Mouse (Mus musculus) liver, postnatal 0 days (tissue): ENCODE measurements around the gene Fam133b. TPM values are rescaled to one million over a fixed set of nuclear protein-coding genes. Genes with fewer than 3 reads are reported as not detected.
"Not testable (repeated sequence)": the region's sequence is repeated elsewhere in the genome, so short reads cannot be mapped to it uniquely, and the experiment has no call there.

ENCODE experiments used
- ATAC-seq: fragments of 200-750 bp; cut with Nextera tagmentation; 2 replicates; pipeline ENCODE4 v1.8.0; 2017; ENCODE audit warnings: mild to moderate bottlenecking, moderate library complexity
- DNase-seq: peaks from one replicate; pipeline ENCODE4 v3.0.0-alpha.2; 2016
- H3K27ac ChIP-seq: fragments of 300-500 bp; sonication (generic); 2 replicates; pipeline ENCODE4 v1.5.1; 2014; ENCODE audit warnings: antibody characterized with exemption, moderate library complexity, mild to moderate bottlenecking, low read depth
- H3K27me3 ChIP-seq: fragments of 300-500 bp; sonication (generic); 2 replicates; pipeline ENCODE4 v1.6.1; 2014; ENCODE audit warnings: low read length, control low read depth, mixed read lengths; ENCODE audit not compliant: insufficient read depth
- H3K36me3 ChIP-seq: fragments of 300-500 bp; sonication (generic); replicated peaks from 2 replicates; pipeline ENCODE4 v1.6.1; 2014; ENCODE audit warnings: mild to moderate bottlenecking, control low read depth, low read length, moderate library complexity, mixed read lengths; ENCODE audit not compliant: insufficient read depth
- H3K4me1 ChIP-seq: fragments of 300-500 bp; sonication (generic); 2 replicates; pipeline ENCODE4 v1.6.1; 2014; ENCODE audit warnings: antibody characterized with exemption, mild to moderate bottlenecking, control low read depth; ENCODE audit not compliant: insufficient read depth
- H3K4me2 ChIP-seq: fragments of 300-500 bp; sonication (generic); 2 replicates; pipeline ENCODE4 v1.6.1; 2014; ENCODE audit warnings: low read depth, mild to moderate bottlenecking, low read length, moderate library complexity, mixed read lengths
- H3K4me3 ChIP-seq: fragments of 300-500 bp; sonication (generic); 2 replicates; pipeline ENCODE4 v1.5.1; 2014; ENCODE audit warnings: low read depth, low read length
- H3K9ac ChIP-seq: fragments of 300-500 bp; sonication (generic); replicated peaks from 2 replicates; pipeline ENCODE4 v1.6.1; 2014; ENCODE audit warnings: mild to moderate bottlenecking, moderate library complexity
- H3K9me3 ChIP-seq: fragments of 300-500 bp; sonication (generic); 2 replicates; pipeline ENCODE4 v1.6.1; 2016; ENCODE audit warnings: mild to moderate bottlenecking, control low read depth, low read length, mixed read lengths
- CTCF ChIP-seq: sonication (generic); IDR thresholded peaks from 2 replicates; pipeline ENCODE4 v1.5.1; 2016; ENCODE audit warnings: antibody characterized with exemption, low read depth
- EP300 ChIP-seq: IDR thresholded peaks from 2 replicates; pipeline ENCODE4 v1.6.1; 2016; ENCODE audit warnings: antibody characterized with exemption, low read depth, mild to moderate bottlenecking
- WGBS: fragments of 180-500 bp; shearing (Covaris S2); extraction: QIAGEN DNeasy Blood & Tissue Kit; methylation state at CpG from one replicate; pipeline ENCODE4 v1.1.7; 2014; ENCODE audit not compliant: insufficient replicate concordance; 5-methylcytosine and 5-hydroxymethylcytosine counted together
- polyA plus RNA-seq: library from polyadenylated mRNA; unstranded; fragments of >200 nt; fragmentation: Nextera tagmentation; extraction: Ambion mirVana; gene quantifications from 2 replicates; pipeline ENCODE4 v1.2.1, GENCODE M21; 2015

The Fam133b gene
- polyA plus RNA-seq, 1 experiment from 2014 or later = 11.1 TPM

DNA sequence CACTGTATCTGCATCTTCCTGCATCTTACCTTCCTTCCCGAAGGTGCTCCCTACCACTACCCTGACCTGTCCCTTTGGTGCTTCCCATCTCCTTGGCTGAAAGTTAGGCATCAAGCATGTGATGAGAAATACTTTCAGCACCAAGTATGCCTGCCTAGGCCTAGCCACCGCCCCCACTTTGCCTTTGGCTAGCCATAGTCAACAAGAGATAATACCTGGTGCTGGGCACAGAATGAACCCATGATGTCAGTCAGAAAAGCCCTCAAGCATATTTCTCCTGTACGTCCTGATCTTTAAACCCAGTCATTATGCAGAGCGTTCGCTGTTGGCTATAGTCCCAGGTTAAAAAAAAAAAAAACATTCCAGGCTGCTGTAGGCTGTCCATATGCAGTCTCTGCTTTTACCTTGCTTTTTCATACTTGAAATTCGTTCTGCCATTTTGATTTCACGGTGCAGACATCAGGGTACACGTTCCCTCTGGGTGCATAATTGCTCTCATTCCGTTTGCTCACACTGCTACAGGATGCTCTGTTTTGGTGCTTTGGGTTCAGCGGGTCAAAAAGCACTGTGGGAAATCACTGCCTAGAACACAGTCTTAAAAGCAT is 13.9 kb upstream of the Fam133b start:
- no peak overlapping the region for H3K9ac ChIP-seq
- DNase-seq = no peak
- no peak overlapping the region for H3K27ac ChIP-seq
- WGBS = 84% methylated on average over 10 of the region's 10 CpGs
- H3K4me1 ChIP-seq = no peaks in the 10 kb centered on the region
- H3K4me3 ChIP-seq = no peak overlapping the region
- no peak overlapping the region for H3K4me2 ChIP-seq
- TF ChIP-seq CTCF = no peak
- TF ChIP-seq EP300 = no peak
- no peak for ATAC-seq
- 0 out of 2 replicates have a peak, but pooled peaks cover 4% of the 10 kb centered on the region for H3K36me3 ChIP-seq
- no peaks in the 10 kb centered on the region for H3K9me3 ChIP-seq
- H3K27me3 ChIP-seq = no peaks in the 10 kb centered on the region

DNA sequence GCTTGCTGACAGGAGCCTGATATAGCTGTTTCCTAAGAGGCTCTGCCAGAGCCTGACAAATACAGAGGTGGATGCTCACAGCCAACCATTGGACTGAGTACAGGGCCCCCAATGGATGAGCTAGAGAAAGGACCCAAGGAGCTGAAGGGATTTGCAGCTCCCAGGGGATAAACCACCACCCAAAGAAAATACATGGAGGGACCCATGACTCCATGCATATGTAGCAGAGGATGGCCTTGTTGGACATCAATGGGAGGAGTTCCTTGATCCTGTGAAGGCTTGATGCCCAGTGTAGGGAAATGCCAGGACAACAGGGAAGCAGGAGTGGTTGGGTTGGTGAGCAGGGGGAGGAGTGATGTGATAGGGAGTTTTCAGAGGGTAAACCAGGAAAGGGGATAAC is 11.6 kb upstream of the Fam133b start:
- H3K36me3 ChIP-seq, DNase-seq, H3K27ac ChIP-seq, H3K4me2 ChIP-seq, H3K4me1 ChIP-seq, ATAC-seq, H3K9ac ChIP-seq, H3K4me3 ChIP-seq, H3K9me3 ChIP-seq, H3K27me3 ChIP-seq: not testable (repeated sequence)

DNA sequence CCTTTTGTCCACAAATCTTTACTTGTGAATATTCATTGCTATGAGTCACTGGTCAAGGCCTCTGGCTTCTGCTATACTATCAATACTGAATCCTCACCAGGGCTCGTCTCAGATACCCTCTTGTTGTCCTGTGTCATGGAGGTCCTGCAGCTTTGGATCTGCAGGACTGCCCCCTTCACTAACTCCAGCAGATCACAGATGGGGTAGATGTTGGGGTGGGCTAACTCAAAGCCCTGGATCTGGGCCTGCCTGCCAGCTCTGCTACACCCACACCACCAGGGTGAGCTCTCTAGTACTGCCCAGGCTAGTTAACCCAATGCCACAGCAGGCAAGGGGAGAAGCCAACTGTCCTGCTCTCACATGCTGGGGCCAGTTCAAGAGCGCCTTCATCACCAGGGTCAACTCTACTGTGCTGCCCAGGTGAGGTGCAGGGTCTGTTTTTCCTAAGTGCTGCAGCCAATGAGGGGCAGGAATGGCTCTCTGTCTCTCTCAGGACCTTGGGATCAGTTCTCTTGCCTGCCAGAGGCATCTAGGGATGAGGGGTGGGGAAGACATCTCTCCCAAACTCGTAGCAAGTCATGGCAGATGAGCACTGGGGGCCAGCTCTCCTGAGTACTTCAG is 6.9 kb upstream of the Fam133b start:
- Histone ChIP-seq H3K27me3 (no peaks in the 10 kb centered on the region), H3K4me1 (no peaks in the 10 kb centered on the region), H3K4me3 (no peak overlapping the region), H3K9me3 (no peaks in the 10 kb centered on the region), H3K9ac (no peak overlapping the region), H3K27ac (no peak overlapping the region), H3K36me3 (no peaks in the 10 kb centered on the region), H3K4me2 (no peak overlapping the region)
- DNase-seq = no peak
- 71% methylated on average over 3 of the region's 3 CpGs for WGBS
- no peak for ATAC-seq
- TF ChIP-seq EP300 = no peak
- no peak for TF ChIP-seq CTCF

DNA sequence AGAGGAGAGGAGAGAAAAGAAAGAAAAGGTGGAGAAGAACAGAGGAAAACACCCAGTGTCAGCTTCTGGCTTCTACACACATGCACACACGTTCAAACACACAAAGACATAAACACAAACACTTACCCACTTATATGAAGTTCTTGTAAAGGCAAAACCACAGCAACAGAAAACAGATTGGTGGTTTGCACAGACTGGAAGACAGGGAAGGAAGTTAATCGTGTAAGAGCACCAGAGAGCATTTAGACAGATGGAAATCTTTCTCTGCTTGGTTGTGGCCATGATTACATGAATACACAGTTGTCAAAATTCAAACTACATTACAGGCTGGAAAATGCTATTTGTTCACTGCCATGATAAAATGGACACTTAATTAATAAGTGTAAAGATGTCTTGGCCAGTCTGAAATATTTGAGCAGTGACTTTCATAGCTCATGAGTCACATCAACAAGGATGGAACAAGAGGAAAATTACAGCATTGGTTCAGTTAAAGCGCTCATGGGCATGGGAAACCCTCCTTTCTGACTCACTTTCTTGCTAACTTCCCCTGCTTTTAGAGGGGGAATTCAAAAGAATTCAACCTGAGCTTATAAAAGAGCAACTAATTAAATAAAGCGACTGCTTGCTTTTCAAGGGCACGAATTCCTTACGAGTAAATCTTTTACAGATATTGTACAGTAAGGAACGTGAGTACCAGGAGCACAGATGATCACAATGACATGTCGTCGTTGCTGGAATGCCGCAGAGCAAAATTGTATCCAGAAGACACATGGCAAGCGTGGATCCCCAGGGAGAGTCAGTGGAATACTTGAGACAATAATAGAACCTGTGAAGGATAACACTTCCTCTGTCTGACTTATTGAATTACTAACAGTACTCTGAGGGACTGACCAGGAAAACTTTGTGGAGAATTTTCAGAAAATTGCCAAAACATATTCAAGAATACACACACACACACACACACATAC is 4.8 kb upstream of the Fam133b start:
- H3K9me3 ChIP-seq = no peaks in the 10 kb centered on the region
- H3K9ac ChIP-seq = no peak overlapping the region
- DNase-seq (no peak), ATAC-seq (no peak)
- H3K36me3 ChIP-seq = no peaks in the 10 kb centered on the region
- TF ChIP-seq CTCF = no peak
- no peak for TF ChIP-seq EP300
- H3K27ac ChIP-seq = no peak overlapping the region
- no peak overlapping the region for H3K4me3 ChIP-seq
- no peak overlapping the region for H3K4me2 ChIP-seq
- H3K4me1 ChIP-seq = no peaks in the 10 kb centered on the region
- 61% methylated on average over 11 of the region's 11 CpGs for WGBS
- no peaks in the 10 kb centered on the region for H3K27me3 ChIP-seq

DNA sequence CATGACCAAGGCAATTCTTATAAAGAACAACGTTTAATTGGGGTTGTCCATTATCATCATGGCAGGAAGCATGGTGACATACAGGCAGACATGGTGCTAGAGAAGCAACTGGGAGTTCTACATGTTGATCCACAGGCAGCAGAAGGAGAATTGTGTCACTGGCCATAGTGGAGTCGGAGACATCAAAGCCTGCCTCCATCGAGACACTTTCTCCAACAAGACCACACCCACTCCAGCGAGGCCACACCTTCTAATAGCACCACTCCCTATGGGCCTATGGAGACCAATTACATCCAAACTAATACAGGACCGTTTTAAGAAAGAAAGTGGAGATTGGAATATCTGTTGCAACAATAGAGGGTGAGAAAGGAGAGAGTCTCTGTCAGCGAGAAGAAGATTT is 1.8 kb upstream of the Fam133b start:
- H3K9me3 ChIP-seq = no peaks in the 10 kb centered on the region
- DNase-seq (no peak), ATAC-seq (no peak)
- no peak overlapping the region for H3K27ac ChIP-seq
- H3K4me2 ChIP-seq = no peak overlapping the region
- H3K27me3 ChIP-seq = no peaks in the 10 kb centered on the region
- H3K4me3 ChIP-seq = no peak overlapping the region
- peaks cover 21% of the 10 kb centered on the region for H3K4me1 ChIP-seq
- TF ChIP-seq CTCF (no peak), EP300 (no peak)
- 0 out of 2 replicates have a peak, but pooled peaks cover under 1% of the 10 kb centered on the region for H3K36me3 ChIP-seq
- WGBS = 76% methylated on average over 6 of the region's 6 CpGs
- no peak overlapping the region for H3K9ac ChIP-seq

DNA sequence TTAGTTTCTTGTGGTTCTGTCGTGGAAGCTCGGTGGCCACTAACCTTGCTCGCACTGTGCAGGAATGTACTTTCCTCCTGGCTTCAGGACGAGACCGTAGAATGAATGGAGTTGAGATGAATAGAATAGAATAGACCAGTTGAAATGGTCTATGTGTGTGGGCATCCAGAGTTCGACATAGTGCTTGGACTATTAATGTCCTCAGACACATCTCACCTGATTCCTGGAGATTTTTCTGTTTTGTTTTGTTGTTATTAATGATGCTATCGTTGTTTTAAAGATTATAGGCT is 792 bp downstream of the Fam133b start:
- Histone ChIP-seq H3K4me2 (peak overlapping the region; percentile 80), H3K4me1 (peaks cover 21% of the 10 kb centered on the region), H3K4me3 (peak overlapping the region; percentile 92), H3K9ac (peak overlapping the region; percentile 94), H3K27me3 (no peaks in the 10 kb centered on the region), H3K9me3 (no peaks in the 10 kb centered on the region), H3K27ac (peak overlapping the region; percentile 93; the same call in 1 of the 2 replicates), H3K36me3 (0 out of 2 replicates have a peak, but pooled peaks cover 5% of the 10 kb centered on the region)
- ATAC-seq (peak; percentile 11; the same call in 1 of the 2 replicates), DNase-seq (no peak)
- WGBS = 7% methylated on average over 7 of the region's 7 CpGs
- no peak for TF ChIP-seq CTCF
- no peak for TF ChIP-seq EP300
